Mouse (Mus musculus) left cerebral cortex, adult 8-10 months (tissue): ENCODE measurements around the gene Ankrd13b. TPM values are rescaled to one million over a fixed set of nuclear protein-coding genes. Genes with fewer than 3 reads are reported as not detected.
"Not testable (repeated sequence)": the region's sequence is repeated elsewhere in the genome, so short reads cannot be mapped to it uniquely, and the experiment has no call there.

Experiments
- DNase-seq, 2 experiments: peaks; one replicate each; pipeline ENCODE4 v3.0.0; 2022; ENCODE audit warnings: low spot score in 2 of 2
- total RNA-seq, 4 experiments: library from RNA; stranded (reverse); gene quantifications; 2 replicates each; pipeline ENCODE4 v1.2.4; 2022

The Ankrd13b gene
- 10 to 100 TPM; 75.8 to 83.0 (median 79.6) TPM for total RNA-seq

GRCm38 (mm10) chr11:77489591-77490235 is at the start of gene Ankrd13b:
Ankrd13b (minus strand) TSS chr11:77489678.
- peak; percentile 72 to 78 for DNase-seq

- DNase-seq = no peak
Measured at GRCm38 (mm10) chr11:77532202-77532846, 42.8 kb upstream of the Ankrd13b start.

GRCm38 (mm10) chr11:77530862-77531261 is 41.4 kb upstream of the Ankrd13b start:
- DNase-seq = no peak

- DNase-seq = no peak
Measured at GRCm38 (mm10) chr11:77529644-77530043, 40.2 kb upstream of the Ankrd13b start.

- DNase-seq = not testable (repeated sequence)
Measured at GRCm38 (mm10) chr11:77528420-77528819, 38.9 kb upstream of the Ankrd13b start.

GRCm38 (mm10) chr11:77525804-77526486 is 36.5 kb upstream of the Ankrd13b start:
- DNase-seq = no peak

- DNase-seq = no peak
Measured at GRCm38 (mm10) chr11:77520601-77521529, 31.4 kb upstream of the Ankrd13b start.

GRCm38 (mm10) chr11:77519043-77519442 is 29.6 kb upstream of the Ankrd13b start, which contains the start of gene Gm10392:
Gm10392 (minus strand) TSS chr11:77519198.
- no peak for DNase-seq

GRCm38 (mm10) chr11:77518051-77518798 is 28.7 kb upstream of the Ankrd13b start:
- no peak for DNase-seq

GRCm38 (mm10) chr11:77516553-77517425 is 27.3 kb upstream of the Ankrd13b start:
- DNase-seq = no peak

- no peak for DNase-seq
Measured at GRCm38 (mm10) chr11:77515637-77516552, 26.4 kb upstream of the Ankrd13b start, which contains the start of gene Trp53i13. Trp53i13 (minus strand) TSS chr11:77515980.

GRCm38 (mm10) chr11:77514832-77515636 is 25.6 kb upstream of the Ankrd13b start, which contains the start of gene Abhd15:
Abhd15 (plus strand) TSS chr11:77515121.
- DNase-seq = peak in 1 of 2 experiments; percentile 37

GRCm38 (mm10) chr11:77514281-77514831 is 24.9 kb upstream of the Ankrd13b start:
- DNase-seq = no peak

- DNase-seq = no peak
Measured at GRCm38 (mm10) chr11:77513811-77514170, 24.3 kb upstream of the Ankrd13b start.

GRCm38 (mm10) chr11:77512891-77513810 is 23.7 kb upstream of the Ankrd13b start:
- DNase-seq = peak in 1 of 2 experiments; percentile 59

GRCm38 (mm10) chr11:77511336-77511735 is 21.9 kb upstream of the Ankrd13b start:
- no peak for DNase-seq
